Mouse (Mus musculus): ENCODE measurements at regions not wholly inside any gene's neighbourhood (a gene's known extent, or its start where the extent isn't known, plus 50 kb on each side); places are given as distances from the start of the nearest gene placed in this dataset.

DNA sequence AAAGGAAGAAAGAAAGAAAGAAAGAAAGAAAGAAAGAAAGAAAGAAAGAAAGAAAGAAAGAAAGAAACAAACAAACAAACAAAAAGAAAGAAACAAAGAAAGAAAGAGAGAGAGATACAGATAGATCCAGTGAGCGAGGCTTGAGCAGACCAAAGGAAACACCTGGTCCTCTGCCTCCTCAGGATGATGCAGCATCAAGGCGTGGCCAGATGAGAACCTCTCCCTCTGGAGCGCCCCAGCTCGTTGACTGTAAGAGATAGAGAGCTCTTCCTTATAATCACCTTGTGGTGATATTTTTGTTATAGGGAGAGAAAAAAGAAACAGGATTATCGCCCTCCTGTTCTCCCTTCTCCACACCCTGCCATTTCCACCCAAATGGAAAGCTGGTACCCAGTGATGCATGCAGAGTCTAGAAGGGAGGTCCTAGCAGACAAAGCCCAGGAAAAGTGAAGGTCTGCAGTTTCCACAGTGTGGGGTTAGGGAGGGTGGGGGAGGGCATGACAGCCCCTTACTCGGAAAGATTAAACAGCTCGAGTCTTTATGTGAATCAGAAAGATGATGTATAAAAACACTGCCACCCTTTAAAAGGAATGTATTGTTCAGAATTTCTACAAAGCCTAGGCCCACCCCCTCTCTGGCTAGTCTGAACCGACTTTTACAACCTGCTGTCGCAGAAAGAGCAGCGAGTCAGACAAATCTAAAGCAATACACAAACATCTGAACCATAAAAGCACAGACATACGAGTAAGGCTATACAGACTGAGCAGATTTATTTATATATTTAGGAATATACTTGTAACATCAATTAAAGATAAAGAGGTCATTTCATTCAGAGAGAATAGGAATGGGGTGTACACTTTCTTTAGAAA is 62.7 kb upstream of the Ipo5 start:
- Histone ChIP-seq H3K27ac (no peak overlapping the region), H3K4me3 (ENCODE audit: insufficient read depth in 1 of 2, low read depth in 2 of 2, low read length in 2 of 2) (no peak overlapping the region), H3K4me1 (replicated peaks; ENCODE audit: control insufficient read depth in 2 of 2, insufficient read depth in 2 of 2, low read length in 1 of 2) (0 out of 4 replicates have a peak, but pooled peaks cover 0 to 3% of the 10 kb centered on the region in 2 experiments), H3K36me3 (replicated peaks; ENCODE audit: control insufficient read depth, insufficient read depth, low read depth) (no peaks in the 10 kb centered on the region), H3K9me3 (ENCODE audit: control insufficient read depth, low read length) (no peaks in the 10 kb centered on the region), H3K4me2 (ENCODE audit: low read depth) (no peak overlapping the region), H3K27me3 (ENCODE audit: control insufficient read depth, insufficient read depth, low read length) (no peaks in the 10 kb centered on the region), H3K9ac (replicated peaks) (no peak overlapping the region)
- ATAC-seq (ENCODE audit: insufficient read depth) = no peak
- no peak for DNase-seq (ENCODE audit: low read depth in 3 of 3, low spot score in 3 of 3)
- 57% methylated on average over 11 of the region's 11 CpGs for WGBS (ENCODE audit: insufficient replicate concordance)
- TF ChIP-seq CTCF (IDR thresholded peaks at IDR 0.05; ENCODE audit: low read depth) (no peak), EP300 (IDR thresholded peaks at IDR 0.05; ENCODE audit: low read depth) (no peak)

DNA sequence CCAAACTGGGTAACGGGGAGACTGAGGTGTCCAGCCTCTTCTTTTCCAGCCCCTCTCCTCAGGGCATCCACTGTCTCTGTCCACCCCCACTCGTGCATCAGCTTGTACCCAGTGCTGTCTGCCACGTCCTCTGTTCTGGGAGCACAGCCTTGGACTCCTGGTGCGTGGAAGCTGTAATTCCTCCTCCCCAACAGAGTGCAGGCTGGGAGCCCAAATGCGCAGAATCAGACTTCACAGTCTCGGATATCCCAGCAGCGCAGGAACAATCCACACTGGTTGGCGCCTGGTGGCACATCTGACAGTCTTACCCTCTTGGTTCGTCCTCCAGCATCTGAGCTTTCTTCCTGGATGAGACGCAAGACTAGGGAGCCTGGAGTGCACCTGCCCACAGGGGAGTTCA is 61.9 kb upstream of the Ipo5 start:
- H3K9me3 ChIP-seq (ENCODE audit: control insufficient read depth, low read length) = no peaks in the 10 kb centered on the region
- DNase-seq (ENCODE audit: low read depth in 3 of 3, low spot score in 3 of 3) (no peak), ATAC-seq (ENCODE audit: insufficient read depth) (no peak)
- H3K27ac ChIP-seq = no peak overlapping the region
- TF ChIP-seq CTCF (IDR thresholded peaks at IDR 0.05; ENCODE audit: low read depth) (no peak), EP300 (IDR thresholded peaks at IDR 0.05; ENCODE audit: low read depth) (no peak)
- no peak overlapping the region for H3K4me2 ChIP-seq (ENCODE audit: low read depth)
- no peak overlapping the region for H3K4me3 ChIP-seq (ENCODE audit: insufficient read depth in 1 of 2, low read depth in 2 of 2, low read length in 2 of 2)
- 0 out of 4 replicates have a peak, but pooled peaks cover 0 to 3% of the 10 kb centered on the region in 2 experiments for H3K4me1 ChIP-seq (replicated peaks; ENCODE audit: control insufficient read depth in 2 of 2, insufficient read depth in 2 of 2, low read length in 1 of 2)
- H3K9ac ChIP-seq (replicated peaks) = no peak overlapping the region
- no peaks in the 10 kb centered on the region for H3K27me3 ChIP-seq (ENCODE audit: control insufficient read depth, insufficient read depth, low read length)
- 71% methylated on average over 10 of the region's 10 CpGs for WGBS (ENCODE audit: insufficient replicate concordance)
- no peaks in the 10 kb centered on the region for H3K36me3 ChIP-seq (replicated peaks; ENCODE audit: control insufficient read depth, insufficient read depth, low read depth)

DNA sequence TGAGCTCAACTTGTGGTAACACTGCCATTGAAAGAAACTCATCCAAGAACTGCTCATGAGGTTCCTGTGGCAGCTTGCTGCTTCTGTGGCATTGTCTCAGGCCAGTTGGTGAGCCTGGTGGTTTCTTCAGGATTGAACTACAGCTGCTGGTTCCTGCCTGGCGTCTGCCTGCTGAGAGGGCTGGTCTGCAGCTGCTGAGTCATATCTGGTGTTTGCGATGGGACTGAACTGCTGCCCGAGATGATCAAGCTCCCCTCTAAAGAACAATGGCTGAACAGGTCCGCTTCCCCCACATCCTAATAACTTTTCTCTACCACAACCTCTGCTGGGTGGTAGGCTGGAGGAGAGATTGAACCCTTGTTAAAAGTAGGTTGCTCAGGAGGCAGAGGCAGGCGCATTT is 57.4 kb upstream of the Ipo5 start:
- Histone ChIP-seq H3K9ac (replicated peaks) (no peak overlapping the region), H3K27me3 (ENCODE audit: control insufficient read depth, insufficient read depth, low read length) (no peaks in the 10 kb centered on the region), H3K4me2 (ENCODE audit: low read depth) (no peak overlapping the region), H3K4me3 (ENCODE audit: insufficient read depth in 1 of 2, low read depth in 2 of 2, low read length in 2 of 2) (no peak overlapping the region), H3K9me3 (ENCODE audit: control insufficient read depth, low read length) (no peaks in the 10 kb centered on the region; the same call in 1 of the 2 replicates), H3K4me1 (replicated peaks; ENCODE audit: control insufficient read depth in 2 of 2, insufficient read depth in 2 of 2, low read length in 1 of 2) (no peaks in the 10 kb centered on the region), H3K27ac (no peak overlapping the region), H3K36me3 (replicated peaks; ENCODE audit: control insufficient read depth, insufficient read depth, low read depth) (no peaks in the 10 kb centered on the region)
- DNase-seq (ENCODE audit: low read depth in 3 of 3, low spot score in 3 of 3) (no peak), ATAC-seq (ENCODE audit: insufficient read depth) (no peak)
- 44% methylated on average over 5 of the region's 5 CpGs for WGBS (ENCODE audit: insufficient replicate concordance)
- TF ChIP-seq CTCF (IDR thresholded peaks at IDR 0.05; ENCODE audit: low read depth) (no peak), EP300 (IDR thresholded peaks at IDR 0.05; ENCODE audit: low read depth) (no peak)

- Histone ChIP-seq H3K4me3 (ENCODE audit: insufficient read depth in 1 of 2, low read depth in 2 of 2, low read length in 2 of 2) (no peak overlapping the region), H3K4me2 (ENCODE audit: low read depth) (no peak overlapping the region), H3K27me3 (ENCODE audit: control insufficient read depth, insufficient read depth, low read length) (no peaks in the 10 kb centered on the region), H3K4me1 (replicated peaks; ENCODE audit: control insufficient read depth in 2 of 2, insufficient read depth in 2 of 2, low read length in 1 of 2) (no peaks in the 10 kb centered on the region), H3K36me3 (replicated peaks; ENCODE audit: control insufficient read depth, insufficient read depth, low read depth) (no peaks in the 10 kb centered on the region), H3K27ac (no peak overlapping the region), H3K9ac (replicated peaks) (no peak overlapping the region), H3K9me3 (ENCODE audit: control insufficient read depth, low read length) (no peaks in the 10 kb centered on the region; the same call in 1 of the 2 replicates)
- ATAC-seq (ENCODE audit: insufficient read depth) = no peak
- no peak for DNase-seq (ENCODE audit: low read depth in 3 of 3, low spot score in 3 of 3)
- 55% methylated on average over 7 of the region's 7 CpGs for WGBS (ENCODE audit: insufficient replicate concordance)
- no peak for TF ChIP-seq CTCF (IDR thresholded peaks at IDR 0.05; ENCODE audit: low read depth)
- TF ChIP-seq EP300 (IDR thresholded peaks at IDR 0.05; ENCODE audit: low read depth) = no peak
Measured at GRCm38 (mm10) chr14:120854559-120854958, 56.5 kb upstream of the Ipo5 start.

DNA sequence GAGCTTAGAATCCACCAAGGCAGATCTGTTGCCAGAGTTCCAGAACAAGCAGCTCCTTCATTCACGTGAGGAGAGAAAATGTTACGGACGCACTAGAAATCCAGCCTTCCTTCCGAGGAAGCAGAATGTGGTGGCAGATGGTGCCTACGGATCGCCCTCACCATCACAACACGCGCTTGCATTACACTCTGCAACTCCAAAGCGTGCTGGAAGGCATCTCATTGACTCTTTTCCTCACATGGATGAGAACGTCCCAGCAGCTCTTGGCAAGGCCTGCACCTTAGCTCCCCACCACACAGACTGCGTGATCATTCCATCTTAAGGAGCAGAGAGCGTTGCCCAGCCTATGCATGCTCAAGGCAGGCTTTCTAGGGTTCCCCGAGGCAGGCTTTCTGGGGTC is 55.8 kb upstream of the Ipo5 start:
- WGBS (ENCODE audit: insufficient replicate concordance) = 72% methylated on average over 13 of the region's 13 CpGs
- H3K27me3 ChIP-seq (ENCODE audit: control insufficient read depth, insufficient read depth, low read length) = no peaks in the 10 kb centered on the region
- DNase-seq (ENCODE audit: low read depth in 3 of 3, low spot score in 3 of 3) (no peak), ATAC-seq (ENCODE audit: insufficient read depth) (no peak)
- no peaks in the 10 kb centered on the region for H3K4me1 ChIP-seq (replicated peaks; ENCODE audit: control insufficient read depth in 2 of 2, insufficient read depth in 2 of 2, low read length in 1 of 2)
- no peak for TF ChIP-seq EP300 (IDR thresholded peaks at IDR 0.05; ENCODE audit: low read depth)
- TF ChIP-seq CTCF (IDR thresholded peaks at IDR 0.05; ENCODE audit: low read depth) = no peak
- no peaks in the 10 kb centered on the region for H3K36me3 ChIP-seq (replicated peaks; ENCODE audit: control insufficient read depth, insufficient read depth, low read depth)
- no peak overlapping the region for H3K27ac ChIP-seq
- no peak overlapping the region for H3K4me2 ChIP-seq (ENCODE audit: low read depth)
- no peaks in the 10 kb centered on the region; the same call in 1 of the 2 replicates for H3K9me3 ChIP-seq (ENCODE audit: control insufficient read depth, low read length)
- H3K4me3 ChIP-seq (ENCODE audit: insufficient read depth in 1 of 2, low read depth in 2 of 2, low read length in 2 of 2) = no peak overlapping the region
- no peak overlapping the region for H3K9ac ChIP-seq (replicated peaks)

All from liver, embryonic 14.5 days (tissue).